Comparison of ENCODE assay signal across 18 mouse cellular contexts in genomic region chr8:84888280-84888679, GRCm38 (mm10). TPM values are rescaled to one million over a fixed set of nuclear protein-coding genes. Genes with fewer than 3 reads are reported as not detected.
"Had no signal": no experiment of that assay in that cellular context is flagged by ENCODE, and none has a peak within 500 bp of the region (broad histone marks: within the 10 kb centered on the region; RNA-seq: fewer than 3 reads in every experiment).

No protein-coding gene starts in this region.

- H3K9ac ChIP-seq: neural tube, embryonic 12.5 days; neural tube, embryonic 13.5 days; neural tube, embryonic 15.5 days; stomach, embryonic 15.5 days had no signal

- H3K27me3 ChIP-seq: neural tube, embryonic 12.5 days; neural tube, embryonic 13.5 days; neural tube, embryonic 15.5 days; stomach, embryonic 15.5 days had no signal

- H3K27ac ChIP-seq: neural tube, embryonic 12.5 days; neural tube, embryonic 13.5 days; neural tube, embryonic 15.5 days; stomach, embryonic 15.5 days; stomach, postnatal 0 days had no signal

- H3K9me3 ChIP-seq: neural tube, embryonic 12.5 days; neural tube, embryonic 13.5 days; neural tube, embryonic 15.5 days; stomach, embryonic 15.5 days had no signal

- H3K4me2 ChIP-seq: neural tube, embryonic 12.5 days; neural tube, embryonic 13.5 days; neural tube, embryonic 15.5 days; stomach, embryonic 15.5 days had no signal

- H3K4me3 ChIP-seq: neural tube, embryonic 12.5 days; neural tube, embryonic 13.5 days; neural tube, embryonic 15.5 days; stomach, embryonic 15.5 days had no signal

- DNase-seq: retina, postnatal 1 day; right cerebral cortex, adult 18-20 months; right cerebral cortex, postnatal 14 days; right cerebral cortex, postnatal 25 days; right cerebral cortex, postnatal 4 days; spleen, adult 18-20 months; thymus, adult 18-20 months; thymus, adult 2 months; thymus, postnatal 14 days; thymus, postnatal 25 days; thymus, postnatal 36 days; thymus, postnatal 4 days had no signal

RNA-seq across cellular contexts. Expression of gene Klf1, which starts 13.4 kb away (rescaled TPM):
- total RNA-seq: neutrophil, adult 5-6 weeks had no signal
